Mouse (Mus musculus): ENCODE results near the gene Smyd3. TPM values are rescaled to one million over a fixed set of nuclear protein-coding genes. Genes with fewer than 3 reads are reported as not detected.

Gene Smyd3
- total RNA-seq, 2 experiments from 2014 or later = 21.7 to 23.7 TPM

GRCm38 (mm10) chr1:179012273-179012672 is 505.6 kb downstream of the Smyd3 start:
- peak; percentile 34 to 37 for DNase-seq

GRCm38 (mm10) chr1:179010756-179011155 is 507.1 kb downstream of the Smyd3 start:
- DNase-seq = no peak

GRCm38 (mm10) chr1:179009911-179010310 is 507.9 kb downstream of the Smyd3 start:
- DNase-seq = no peak

GRCm38 (mm10) chr1:179004133-179004866 is 513.5 kb downstream of the Smyd3 start:
- DNase-seq = peak; percentile 35 to 44

GRCm38 (mm10) chr1:179003406-179004132 is 514.3 kb downstream of the Smyd3 start:
- no peak for DNase-seq

- no peak for DNase-seq
Observed at GRCm38 (mm10) chr1:178999876-179000528, 517.8 kb downstream of the Smyd3 start.

GRCm38 (mm10) chr1:178997870-178998269 is 520.0 kb downstream of the Smyd3 start:
- DNase-seq = no peak

- DNase-seq = no peak
Observed at GRCm38 (mm10) chr1:178994263-178994662, 523.6 kb downstream of the Smyd3 start.

GRCm38 (mm10) chr1:178992503-178992902 is 525.3 kb downstream of the Smyd3 start:
- no peak for DNase-seq

- no peak for DNase-seq
Observed at GRCm38 (mm10) chr1:178991470-178991869, 526.4 kb downstream of the Smyd3 start.

GRCm38 (mm10) chr1:178991045-178991444 is 526.8 kb downstream of the Smyd3 start:
- DNase-seq = no peak

GRCm38 (mm10) chr1:178989485-178989884 is 528.4 kb downstream of the Smyd3 start:
- DNase-seq = no peak

GRCm38 (mm10) chr1:178988176-178988575 is 529.7 kb downstream of the Smyd3 start:
- DNase-seq = no peak

GRCm38 (mm10) chr1:178981641-178982040 is 536.2 kb downstream of the Smyd3 start:
- DNase-seq = no peak

GRCm38 (mm10) chr1:178980185-178980584 is 537.7 kb downstream of the Smyd3 start:
- no peak for DNase-seq

GRCm38 (mm10) chr1:178978617-178979245 is 539.1 kb downstream of the Smyd3 start:
- no peak for DNase-seq

GRCm38 (mm10) chr1:178972055-178972454 is 545.8 kb downstream of the Smyd3 start:
- DNase-seq = no peak

- no peak for DNase-seq
Observed at GRCm38 (mm10) chr1:178961661-178962060, 556.2 kb downstream of the Smyd3 start.

GRCm38 (mm10) chr1:178960015-178960559 is 557.8 kb downstream of the Smyd3 start:
- DNase-seq = peak; percentile 71 to 72

- no peak for DNase-seq
Observed at GRCm38 (mm10) chr1:178958641-178959040, 559.2 kb downstream of the Smyd3 start.

GRCm38 (mm10) chr1:178952910-178953309 is 564.9 kb downstream of the Smyd3 start:
- DNase-seq = no peak

GRCm38 (mm10) chr1:178942251-178942963 is 575.4 kb downstream of the Smyd3 start:
- DNase-seq = no peak

Measured in layer of hippocampus, postnatal 36 days (tissue).